Mouse (Mus musculus): Measurements from ENCODE around the gene Gtsf1. TPM values are rescaled to one million over a fixed set of nuclear protein-coding genes. Genes with fewer than 3 reads are reported as not detected.

Gtsf1 gene
- polyA plus RNA-seq, 1 experiment from 2014 or later = not detected

- no peak for ATAC-seq (ENCODE audit: insufficient read depth)
- H3K4me2 ChIP-seq = peak overlapping the region; percentile 90
- peak overlapping the region; percentile 71 for H3K4me3 ChIP-seq (replicated peaks)
- H3K9ac ChIP-seq = peak overlapping the region; percentile 75; the same call in 1 of the 2 replicates
- H3K27me3 ChIP-seq = peaks cover 25% of the 10 kb centered on the region
- no peaks in the 10 kb centered on the region for H3K9me3 ChIP-seq (replicated peaks)
- H3K27ac ChIP-seq (replicated peaks) = peak overlapping the region; percentile 83
- H3K36me3 ChIP-seq (replicated peaks) = no peaks in the 10 kb centered on the region
- 3% methylated on average over 4 of the region's 4 CpGs for WGBS (ENCODE audit: insufficient replicate concordance)
- H3K4me1 ChIP-seq (replicated peaks) = peaks cover 61% of the 10 kb centered on the region
Measured at GRCm38 (mm10) chr15:103364761-103365160, 65.5 kb downstream of the Gtsf1 start.

DNA sequence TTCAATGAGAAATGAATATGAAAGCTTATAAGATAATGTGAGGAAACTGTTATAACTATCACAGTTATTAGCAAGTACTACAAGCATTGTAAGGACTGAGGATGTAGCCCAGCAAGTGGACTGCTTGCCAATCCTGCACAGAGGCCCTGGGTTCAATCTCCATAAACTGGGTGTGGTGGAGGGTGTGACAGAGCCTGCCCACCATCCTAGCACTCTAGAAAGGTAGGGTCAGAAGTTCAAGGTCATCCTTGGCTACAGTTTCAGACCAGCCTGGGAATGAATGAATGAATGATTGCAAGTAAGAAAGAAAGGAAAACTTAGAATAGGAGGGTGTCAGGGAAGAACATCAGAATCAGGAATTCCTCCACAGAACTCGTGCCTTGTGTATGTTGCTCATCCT lies 66.5 kb downstream of the Gtsf1 start:
- H3K4me2 ChIP-seq = peak overlapping the region; percentile 90; the same call in 1 of the 2 replicates
- H3K9me3 ChIP-seq (replicated peaks) = no peaks in the 10 kb centered on the region
- no peaks in the 10 kb centered on the region for H3K36me3 ChIP-seq (replicated peaks)
- H3K27ac ChIP-seq (replicated peaks) = peak overlapping the region; percentile 83; the same call in 1 of the 2 replicates
- ATAC-seq (ENCODE audit: insufficient read depth) = no peak
- H3K27me3 ChIP-seq = peaks cover 25% of the 10 kb centered on the region
- H3K4me3 ChIP-seq (replicated peaks) = no peak overlapping the region
- H3K9ac ChIP-seq = no peak overlapping the region
- WGBS (ENCODE audit: insufficient replicate concordance) = 47% methylated on average over 1 of the region's 1 CpGs
- H3K4me1 ChIP-seq (replicated peaks) = peaks cover 71% of the 10 kb centered on the region

- peak; percentile 22; the same call in 1 of the 2 replicates for ATAC-seq (ENCODE audit: insufficient read depth)
- peaks cover 21% of the 10 kb centered on the region for H3K27me3 ChIP-seq
- 39% methylated on average over 3 of the region's 3 CpGs for WGBS (ENCODE audit: insufficient replicate concordance)
- peak overlapping the region; percentile 29 for H3K4me2 ChIP-seq
- H3K27ac ChIP-seq (replicated peaks) = peak overlapping the region; percentile 64; the same call in 1 of the 2 replicates
- peaks cover 79% of the 10 kb centered on the region for H3K4me1 ChIP-seq (replicated peaks)
- no peaks in the 10 kb centered on the region; the same call in 1 of the 2 replicates for H3K36me3 ChIP-seq (replicated peaks)
- H3K9me3 ChIP-seq (replicated peaks) = no peaks in the 10 kb centered on the region
- no peak overlapping the region for H3K9ac ChIP-seq
- H3K4me3 ChIP-seq (replicated peaks) = no peak overlapping the region
Measured at GRCm38 (mm10) chr15:103362950-103363349, 67.3 kb downstream of the Gtsf1 start.

GRCm38 (mm10) chr15:103362333-103362732 lies 67.9 kb downstream of the Gtsf1 start:
- H3K27ac ChIP-seq (replicated peaks) = peak overlapping the region; percentile 64; the same call in 1 of the 2 replicates
- WGBS (ENCODE audit: insufficient replicate concordance) = 19% methylated on average over 6 of the region's 7 CpGs

GRCm38 (mm10) chr15:103361269-103361668 lies 69.0 kb downstream of the Gtsf1 start:
- Histone ChIP-seq H3K27ac (replicated peaks) (0 out of 2 replicates have a peak overlapping the region, but pooled peaks have one; percentile 3), H3K4me1 (replicated peaks) (peaks cover 74% of the 10 kb centered on the region), H3K27me3 (peaks cover 6% of the 10 kb centered on the region), H3K4me3 (replicated peaks) (no peak overlapping the region), H3K36me3 (replicated peaks) (peaks cover 11% of the 10 kb centered on the region), H3K9me3 (replicated peaks) (no peaks in the 10 kb centered on the region), H3K4me2 (no peak overlapping the region), H3K9ac (no peak overlapping the region)
- ATAC-seq (ENCODE audit: insufficient read depth) = no peak
- 32% methylated on average over 1 of the region's 1 CpGs for WGBS (ENCODE audit: insufficient replicate concordance)

More at GRCm38 (mm10) chr15:103362333-103362732, 67.9 kb downstream of the Gtsf1 start:
- Histone ChIP-seq H3K4me3 (replicated peaks) (no peak overlapping the region), H3K9ac (no peak overlapping the region), H3K4me2 (peak overlapping the region; percentile 29), H3K9me3 (replicated peaks) (no peaks in the 10 kb centered on the region), H3K27me3 (peaks cover 17% of the 10 kb centered on the region), H3K4me1 (replicated peaks) (peaks cover 83% of the 10 kb centered on the region), H3K36me3 (replicated peaks) (peaks cover 2% of the 10 kb centered on the region)
- ATAC-seq (ENCODE audit: insufficient read depth) = peak; percentile 29

DNA sequence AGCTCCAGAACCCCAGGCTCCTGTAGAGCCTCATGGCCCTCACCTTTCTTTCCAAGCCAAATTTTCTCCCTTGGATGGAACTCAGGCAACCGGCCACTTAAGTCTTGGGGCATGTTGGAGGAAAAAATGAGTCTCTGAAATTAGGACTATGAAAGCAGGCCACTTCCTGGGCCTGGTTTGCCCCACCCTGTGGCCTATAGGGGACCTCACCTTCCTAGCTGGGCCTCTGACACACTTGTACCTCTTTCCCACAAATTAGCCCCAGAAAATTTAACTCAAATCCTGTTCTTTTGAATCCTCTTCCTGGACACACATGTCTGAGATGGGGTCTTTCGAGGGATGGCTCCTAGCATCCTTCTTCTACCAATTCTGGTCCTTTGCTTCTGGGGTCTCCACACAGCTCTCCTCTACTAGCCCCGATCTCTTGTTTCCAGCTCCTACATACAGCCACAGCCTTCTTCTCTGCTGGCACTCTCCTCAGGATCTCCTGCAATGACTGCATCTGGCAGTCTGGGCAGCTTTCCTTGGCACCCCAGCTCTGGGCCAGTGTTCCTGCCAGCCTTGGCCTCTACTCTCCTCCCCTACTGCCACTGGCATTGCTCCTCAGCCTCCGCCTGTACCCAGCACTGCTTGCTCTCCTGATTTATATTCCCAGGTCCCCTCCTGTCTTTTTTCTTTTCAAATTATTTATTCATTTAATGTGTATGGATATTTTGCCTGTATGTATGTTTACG lies 70.2 kb downstream of the Gtsf1 start:
- peaks cover 24% of the 10 kb centered on the region for H3K36me3 ChIP-seq (replicated peaks)
- H3K4me2 ChIP-seq = no peak overlapping the region
- no peak for ATAC-seq (ENCODE audit: insufficient read depth)
- WGBS (ENCODE audit: insufficient replicate concordance) = 69% methylated on average over 5 of the region's 5 CpGs
- peaks cover 63% of the 10 kb centered on the region for H3K4me1 ChIP-seq (replicated peaks)
- H3K27me3 ChIP-seq = no peaks in the 10 kb centered on the region
- H3K4me3 ChIP-seq (replicated peaks) = no peak overlapping the region
- H3K9me3 ChIP-seq (replicated peaks) = no peaks in the 10 kb centered on the region
- no peak overlapping the region for H3K27ac ChIP-seq (replicated peaks)
- no peak overlapping the region for H3K9ac ChIP-seq

GRCm38 (mm10) chr15:103359122-103359510 lies 71.2 kb downstream of the Gtsf1 start:
- H3K27me3 ChIP-seq = no peaks in the 10 kb centered on the region
- H3K4me1 ChIP-seq (replicated peaks) = peaks cover 53% of the 10 kb centered on the region
- no peak overlapping the region for H3K9ac ChIP-seq
- H3K27ac ChIP-seq (replicated peaks) = 0 out of 2 replicates have a peak overlapping the region, but pooled peaks have one; percentile 9
- no peak overlapping the region for H3K4me2 ChIP-seq
- ATAC-seq (ENCODE audit: insufficient read depth) = no peak
- H3K36me3 ChIP-seq (replicated peaks) = peaks cover 32% of the 10 kb centered on the region
- H3K4me3 ChIP-seq (replicated peaks) = no peak overlapping the region
- H3K9me3 ChIP-seq (replicated peaks) = no peaks in the 10 kb centered on the region
- 32% methylated on average over 1 of the region's 1 CpGs for WGBS (ENCODE audit: insufficient replicate concordance)

GRCm38 (mm10) chr15:103358278-103359121 lies 71.8 kb downstream of the Gtsf1 start:
- Histone ChIP-seq H3K4me3 (replicated peaks) (no peak overlapping the region), H3K4me2 (no peak overlapping the region), H3K27me3 (no peaks in the 10 kb centered on the region), H3K27ac (replicated peaks) (0 out of 2 replicates have a peak overlapping the region, but pooled peaks have one; percentile 9), H3K9ac (no peak overlapping the region), H3K4me1 (replicated peaks) (peaks cover 49% of the 10 kb centered on the region), H3K9me3 (replicated peaks) (no peaks in the 10 kb centered on the region), H3K36me3 (replicated peaks) (peaks cover 37% of the 10 kb centered on the region)
- 15% methylated on average over 4 of the region's 4 CpGs for WGBS (ENCODE audit: insufficient replicate concordance)
- no peak for ATAC-seq (ENCODE audit: insufficient read depth)

DNA sequence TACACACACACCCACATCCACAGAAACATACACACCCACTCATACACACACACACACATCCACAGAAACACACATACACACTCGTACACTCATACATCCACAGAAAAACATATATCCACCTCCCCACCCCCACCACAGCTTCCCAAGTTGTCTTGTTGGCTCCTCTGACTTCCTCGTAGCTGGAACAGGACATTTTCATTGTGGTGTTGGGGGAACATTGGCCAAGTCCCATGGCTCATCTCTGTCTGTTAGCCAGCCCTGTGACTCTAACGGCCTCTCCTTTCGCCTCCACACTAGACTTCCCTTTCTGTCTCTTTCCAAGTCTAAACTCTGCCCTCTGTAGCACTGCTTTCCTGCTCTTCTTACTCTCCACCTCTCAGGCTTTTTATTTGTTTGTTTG lies 72.5 kb downstream of the Gtsf1 start:
- 57% methylated on average over 4 of the region's 4 CpGs for WGBS (ENCODE audit: insufficient replicate concordance)
- H3K4me2 ChIP-seq = no peak overlapping the region
- H3K9ac ChIP-seq = no peak overlapping the region
- H3K27me3 ChIP-seq = no peaks in the 10 kb centered on the region
- no peak overlapping the region for H3K4me3 ChIP-seq (replicated peaks)
- H3K9me3 ChIP-seq (replicated peaks) = no peaks in the 10 kb centered on the region
- peaks cover 44% of the 10 kb centered on the region for H3K36me3 ChIP-seq (replicated peaks)
- no peak for ATAC-seq (ENCODE audit: insufficient read depth)
- H3K4me1 ChIP-seq (replicated peaks) = peaks cover 45% of the 10 kb centered on the region
- H3K27ac ChIP-seq (replicated peaks) = no peak overlapping the region

DNA sequence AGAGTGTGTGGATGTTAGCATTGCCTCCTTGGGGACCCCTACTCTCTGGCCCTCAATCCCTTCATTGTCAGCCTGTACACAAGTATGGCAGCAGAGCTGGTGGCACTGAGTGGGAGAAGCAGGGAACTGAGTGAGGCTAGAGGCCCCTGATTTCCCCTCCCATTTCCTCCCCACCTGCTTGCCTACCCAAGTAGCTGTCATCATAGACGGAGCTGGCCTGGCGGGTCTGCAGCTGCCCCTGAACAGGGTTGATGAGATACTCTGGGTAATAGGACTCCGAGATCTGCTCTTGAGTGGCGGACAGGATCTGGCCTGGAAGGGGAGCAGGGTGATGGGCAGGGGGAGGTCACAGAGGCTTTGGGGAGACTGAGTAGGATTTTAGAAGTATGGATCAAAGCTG lies 74.1 kb downstream of the Gtsf1 start:
- H3K9ac ChIP-seq = no peak overlapping the region
- no peak overlapping the region for H3K4me2 ChIP-seq
- ATAC-seq (ENCODE audit: insufficient read depth) = no peak
- no peak overlapping the region for H3K27ac ChIP-seq (replicated peaks)
- H3K27me3 ChIP-seq = no peaks in the 10 kb centered on the region
- H3K9me3 ChIP-seq (replicated peaks) = no peaks in the 10 kb centered on the region
- no peak overlapping the region for H3K4me3 ChIP-seq (replicated peaks)
- 60% methylated on average over 4 of the region's 4 CpGs for WGBS (ENCODE audit: insufficient replicate concordance)
- H3K4me1 ChIP-seq (replicated peaks) = peaks cover 30% of the 10 kb centered on the region
- H3K36me3 ChIP-seq (replicated peaks) = peaks cover 59% of the 10 kb centered on the region

GRCm38 (mm10) chr15:103355420-103355819 lies 74.8 kb downstream of the Gtsf1 start:
- 68% methylated on average over 4 of the region's 4 CpGs for WGBS (ENCODE audit: insufficient replicate concordance)
- H3K4me2 ChIP-seq = no peak overlapping the region
- H3K36me3 ChIP-seq (replicated peaks) = peaks cover 66% of the 10 kb centered on the region
- no peaks in the 10 kb centered on the region for H3K27me3 ChIP-seq
- H3K4me3 ChIP-seq (replicated peaks) = no peak overlapping the region
- H3K27ac ChIP-seq (replicated peaks) = no peak overlapping the region
- H3K9me3 ChIP-seq (replicated peaks) = no peaks in the 10 kb centered on the region
- H3K4me1 ChIP-seq (replicated peaks) = peaks cover 28% of the 10 kb centered on the region
- no peak for ATAC-seq (ENCODE audit: insufficient read depth)
- no peak overlapping the region for H3K9ac ChIP-seq

Data from liver, embryonic 15.5 days (tissue).